Mouse (Mus musculus): ENCODE data around the gene Pecam1.

- TF ChIP-seq POLR2A (IDR thresholded peaks at IDR 0.05; ENCODE audit: insufficient read depth, low read length) (no peak), CTCF (IDR thresholded peaks at IDR 0.05; ENCODE audit: low read depth, low read length) (no peak), EP300 (IDR thresholded peaks at IDR 0.05; ENCODE audit: insufficient read depth, low read depth, low read length) (no peak; the same call in 1 of the 2 replicates)
These were observed 77.4 kb downstream of the Pecam1 start for GRCm38 (mm10) chr11:106672919-106673505.
